Mouse (Mus musculus): ENCODE results near the gene Cd2bp2.
A peak's percentile ranks its signal among the peaks of the same experiment; 100 is the strongest.

GRCm38 (mm10) chr7:127185601-127186000 lies 10.2 kb downstream of the Cd2bp2 start:
- TF ChIP-seq CTCF (IDR thresholded peaks at IDR 0.05; ENCODE audit: low read depth) (peak; percentile 77), EP300 (IDR thresholded peaks at IDR 0.05; ENCODE audit: low read depth) (no peak)

Measured in liver, postnatal 0 days (tissue).